Mouse (Mus musculus): ENCODE measurements around the gene Slc17a9.

Slc17a9 gene

GRCm38 (mm10) chr2:180754976-180755688 lies 30.1 kb downstream of the Slc17a9 start:
- DNase-seq (ENCODE audit: low spot score in 2 of 2), result no peak

GRCm38 (mm10) chr2:180755896-180756295 lies 30.8 kb downstream of the Slc17a9 start:
- DNase-seq (ENCODE audit: low spot score in 2 of 2), result no peak

- no peak for DNase-seq (ENCODE audit: low spot score in 2 of 2)
Measured at GRCm38 (mm10) chr2:180756786-180757185, 31.7 kb downstream of the Slc17a9 start.

GRCm38 (mm10) chr2:180758513-180759263 lies 33.6 kb downstream of the Slc17a9 start:
- DNase-seq (ENCODE audit: low spot score in 2 of 2), result no peak

GRCm38 (mm10) chr2:180764986-180765385 lies 39.9 kb downstream of the Slc17a9 start:
- DNase-seq (ENCODE audit: low spot score in 2 of 2), result no peak

GRCm38 (mm10) chr2:180765713-180766112 lies 40.6 kb downstream of the Slc17a9 start:
- DNase-seq (ENCODE audit: low spot score in 2 of 2), result no peak

GRCm38 (mm10) chr2:180775223-180775622 lies 50.2 kb downstream of the Slc17a9 start:
- DNase-seq (ENCODE audit: low spot score in 2 of 2), result no peak

GRCm38 (mm10) chr2:180775641-180776040 lies 50.6 kb downstream of the Slc17a9 start:
- no peak for DNase-seq (ENCODE audit: low spot score in 2 of 2)

GRCm38 (mm10) chr2:180776793-180777192 lies 51.7 kb downstream of the Slc17a9 start, which contains the start of gene Bhlhe23:
TSS of gene Bhlhe23 (minus strand) at chr2:180776900.
- DNase-seq (ENCODE audit: low spot score in 2 of 2), result no peak

GRCm38 (mm10) chr2:180779226-180780104 lies 54.4 kb downstream of the Slc17a9 start:
- DNase-seq (ENCODE audit: low spot score in 2 of 2), result peak in 1 of 2 experiments; percentile 39

GRCm38 (mm10) chr2:180780282-180780681 lies 55.2 kb downstream of the Slc17a9 start:
- no peak for DNase-seq (ENCODE audit: low spot score in 2 of 2)

- no peak for DNase-seq (ENCODE audit: low spot score in 2 of 2)
Measured at GRCm38 (mm10) chr2:180786732-180787131, 61.7 kb downstream of the Slc17a9 start.

GRCm38 (mm10) chr2:180787566-180788232 lies 62.6 kb downstream of the Slc17a9 start:
- no peak for DNase-seq (ENCODE audit: low spot score in 2 of 2)

- DNase-seq (ENCODE audit: low spot score in 2 of 2), result no peak
Measured at GRCm38 (mm10) chr2:180788386-180788785, 63.3 kb downstream of the Slc17a9 start.

- no peak for DNase-seq (ENCODE audit: low spot score in 2 of 2)
Measured at GRCm38 (mm10) chr2:180788843-180789242, 63.8 kb downstream of the Slc17a9 start.

- no peak for DNase-seq (ENCODE audit: low spot score in 2 of 2)
Measured at GRCm38 (mm10) chr2:180791674-180792073, 66.6 kb downstream of the Slc17a9 start.
